Mouse (Mus musculus): ENCODE measurements around the gene Suclg2. TPM values are rescaled to one million over a fixed set of nuclear protein-coding genes. Genes with fewer than 3 reads are reported as not detected.

Gene Suclg2
- 84.0 and 112 TPM in 2 replicates for polyA plus RNA-seq (2014; fragmentation: Nextera tagmentation; extraction: Ambion mirVana)

- peak within 1 kb of the TSS; percentile 76 for H3K27ac ChIP-seq (ENCODE audit: low read depth, low read length)
- H3K27me3 ChIP-seq (ENCODE audit: control insufficient read depth, insufficient read depth, low read length) = no peaks in the 10 kb centered on the region
- H3K4me1 ChIP-seq (ENCODE audit: control insufficient read depth, insufficient read depth, low read length) = peaks cover 16% of the 10 kb centered on the region
- H3K36me3 ChIP-seq (ENCODE audit: control insufficient read depth, insufficient read depth, low read length) = no peaks in the 10 kb centered on the region
- ATAC-seq (ENCODE audit: low FRiP score, low TSS enrichment) = peak; percentile 92
- H3K9ac ChIP-seq (ENCODE audit: low read depth, low read length) = peak within 1 kb of the TSS; percentile 95
- WGBS = under 1% methylated on average over 46 of the region's 74 CpGs
- H3K4me3 ChIP-seq (ENCODE audit: low read length) = peak within 1 kb of the TSS; percentile 88
- peak within 1 kb of the TSS; percentile 87 for H3K4me2 ChIP-seq (replicated peaks; ENCODE audit: low read depth, low read length)
- peaks cover 2% of the 10 kb centered on the region; the same call in 1 of the 2 replicates for H3K9me3 ChIP-seq (ENCODE audit: control insufficient read depth, low read length)
Measured at GRCm38 (mm10) chr6:95718031-95718968, at the start of gene Suclg2. Suclg2 (minus strand) TSS chr6:95718800.

- Histone ChIP-seq H3K4me3 (ENCODE audit: low read length) (no peak overlapping the region), H3K27ac (ENCODE audit: low read depth, low read length) (no peak overlapping the region), H3K27me3 (ENCODE audit: control insufficient read depth, insufficient read depth, low read length) (no peaks in the 10 kb centered on the region), H3K4me1 (ENCODE audit: control insufficient read depth, insufficient read depth, low read length) (no peaks in the 10 kb centered on the region), H3K9ac (ENCODE audit: low read depth, low read length) (no peak overlapping the region), H3K36me3 (ENCODE audit: control insufficient read depth, insufficient read depth, low read length) (no peaks in the 10 kb centered on the region), H3K4me2 (replicated peaks; ENCODE audit: low read depth, low read length) (no peak overlapping the region), H3K9me3 (ENCODE audit: control insufficient read depth, low read length) (no peaks in the 10 kb centered on the region)
- no peak for ATAC-seq (ENCODE audit: low FRiP score, low TSS enrichment)
- WGBS = 74% methylated on average over 4 of the region's 4 CpGs
Measured at GRCm38 (mm10) chr6:95766566-95766965, 48.0 kb upstream of the Suclg2 start.

- Histone ChIP-seq H3K4me3 (ENCODE audit: low read length) (no peak overlapping the region), H3K4me1 (ENCODE audit: control insufficient read depth, insufficient read depth, low read length) (no peaks in the 10 kb centered on the region), H3K4me2 (replicated peaks; ENCODE audit: low read depth, low read length) (no peak overlapping the region), H3K9me3 (ENCODE audit: control insufficient read depth, low read length) (no peaks in the 10 kb centered on the region), H3K36me3 (ENCODE audit: control insufficient read depth, insufficient read depth, low read length) (no peaks in the 10 kb centered on the region), H3K27ac (ENCODE audit: low read depth, low read length) (no peak overlapping the region), H3K27me3 (ENCODE audit: control insufficient read depth, insufficient read depth, low read length) (no peaks in the 10 kb centered on the region), H3K9ac (ENCODE audit: low read depth, low read length) (no peak overlapping the region)
- no peak for ATAC-seq (ENCODE audit: low FRiP score, low TSS enrichment)
- WGBS = 86% methylated on average over 10 of the region's 10 CpGs
Measured at GRCm38 (mm10) chr6:95759558-95760172, 41.1 kb upstream of the Suclg2 start.

- Histone ChIP-seq H3K4me3 (ENCODE audit: low read length) (no peak overlapping the region), H3K27ac (ENCODE audit: low read depth, low read length) (no peak overlapping the region), H3K9ac (ENCODE audit: low read depth, low read length) (no peak overlapping the region), H3K36me3 (ENCODE audit: control insufficient read depth, insufficient read depth, low read length) (no peaks in the 10 kb centered on the region), H3K27me3 (ENCODE audit: control insufficient read depth, insufficient read depth, low read length) (no peaks in the 10 kb centered on the region), H3K4me1 (ENCODE audit: control insufficient read depth, insufficient read depth, low read length) (no peaks in the 10 kb centered on the region), H3K9me3 (ENCODE audit: control insufficient read depth, low read length) (no peaks in the 10 kb centered on the region), H3K4me2 (replicated peaks; ENCODE audit: low read depth, low read length) (no peak overlapping the region)
- WGBS = 83% methylated on average over 4 of the region's 4 CpGs
- no peak for ATAC-seq (ENCODE audit: low FRiP score, low TSS enrichment)
Measured at GRCm38 (mm10) chr6:95742378-95742777, 23.8 kb upstream of the Suclg2 start.

GRCm38 (mm10) chr6:95731570-95732367 lies 13.2 kb upstream of the Suclg2 start:
- no peak overlapping the region for H3K4me2 ChIP-seq (replicated peaks; ENCODE audit: low read depth, low read length)
- 10% methylated on average over 11 of the region's 11 CpGs for WGBS
- H3K27ac ChIP-seq (ENCODE audit: low read depth, low read length) = peak overlapping the region; percentile 47; the same call in 1 of the 2 replicates
- H3K4me3 ChIP-seq (ENCODE audit: low read length) = no peak overlapping the region
- no peaks in the 10 kb centered on the region for H3K36me3 ChIP-seq (ENCODE audit: control insufficient read depth, insufficient read depth, low read length)
- H3K9ac ChIP-seq (ENCODE audit: low read depth, low read length) = no peak overlapping the region
- peak; percentile 96 for ATAC-seq (ENCODE audit: low FRiP score, low TSS enrichment)
- 0 out of 2 replicates have a peak, but pooled peaks cover 6% of the 10 kb centered on the region for H3K4me1 ChIP-seq (ENCODE audit: control insufficient read depth, insufficient read depth, low read length)
- no peaks in the 10 kb centered on the region for H3K27me3 ChIP-seq (ENCODE audit: control insufficient read depth, insufficient read depth, low read length)
- H3K9me3 ChIP-seq (ENCODE audit: control insufficient read depth, low read length) = no peaks in the 10 kb centered on the region

- Histone ChIP-seq H3K4me3 (ENCODE audit: low read length) (no peak overlapping the region), H3K4me1 (ENCODE audit: control insufficient read depth, insufficient read depth, low read length) (0 out of 2 replicates have a peak, but pooled peaks cover 10% of the 10 kb centered on the region), H3K9ac (ENCODE audit: low read depth, low read length) (no peak overlapping the region), H3K4me2 (replicated peaks; ENCODE audit: low read depth, low read length) (no peak overlapping the region), H3K27me3 (ENCODE audit: control insufficient read depth, insufficient read depth, low read length) (no peaks in the 10 kb centered on the region), H3K36me3 (ENCODE audit: control insufficient read depth, insufficient read depth, low read length) (no peaks in the 10 kb centered on the region), H3K9me3 (ENCODE audit: control insufficient read depth, low read length) (no peaks in the 10 kb centered on the region), H3K27ac (ENCODE audit: low read depth, low read length) (no peak overlapping the region)
- no peak for ATAC-seq (ENCODE audit: low FRiP score, low TSS enrichment)
- WGBS = 87% methylated on average over 5 of the region's 5 CpGs
Measured at GRCm38 (mm10) chr6:95729399-95729798, 10.8 kb upstream of the Suclg2 start.

GRCm38 (mm10) chr6:95725281-95725680 lies 6.7 kb upstream of the Suclg2 start:
- no peak overlapping the region for H3K4me2 ChIP-seq (replicated peaks; ENCODE audit: low read depth, low read length)
- no peaks in the 10 kb centered on the region for H3K36me3 ChIP-seq (ENCODE audit: control insufficient read depth, insufficient read depth, low read length)
- no peaks in the 10 kb centered on the region for H3K27me3 ChIP-seq (ENCODE audit: control insufficient read depth, insufficient read depth, low read length)
- H3K27ac ChIP-seq (ENCODE audit: low read depth, low read length) = no peak overlapping the region
- no peak for ATAC-seq (ENCODE audit: low FRiP score, low TSS enrichment)
- no peak overlapping the region for H3K9ac ChIP-seq (ENCODE audit: low read depth, low read length)
- H3K4me1 ChIP-seq (ENCODE audit: control insufficient read depth, insufficient read depth, low read length) = 0 out of 2 replicates have a peak, but pooled peaks cover 4% of the 10 kb centered on the region
- 43% methylated on average over 6 of the region's 6 CpGs for WGBS
- no peak overlapping the region for H3K4me3 ChIP-seq (ENCODE audit: low read length)
- peaks cover 2% of the 10 kb centered on the region; the same call in 1 of the 2 replicates for H3K9me3 ChIP-seq (ENCODE audit: control insufficient read depth, low read length)

GRCm38 (mm10) chr6:95723361-95723760 lies 4.8 kb upstream of the Suclg2 start:
- Histone ChIP-seq H3K9me3 (ENCODE audit: control insufficient read depth, low read length) (peaks cover 2% of the 10 kb centered on the region; the same call in 1 of the 2 replicates), H3K36me3 (ENCODE audit: control insufficient read depth, insufficient read depth, low read length) (no peaks in the 10 kb centered on the region), H3K4me2 (replicated peaks; ENCODE audit: low read depth, low read length) (no peak overlapping the region), H3K4me1 (ENCODE audit: control insufficient read depth, insufficient read depth, low read length) (0 out of 2 replicates have a peak, but pooled peaks cover 4% of the 10 kb centered on the region), H3K4me3 (ENCODE audit: low read length) (no peak overlapping the region), H3K27ac (ENCODE audit: low read depth, low read length) (no peak overlapping the region), H3K9ac (ENCODE audit: low read depth, low read length) (no peak overlapping the region), H3K27me3 (ENCODE audit: control insufficient read depth, insufficient read depth, low read length) (no peaks in the 10 kb centered on the region)
- ATAC-seq (ENCODE audit: low FRiP score, low TSS enrichment) = no peak
- 92% methylated on average over 6 of the region's 6 CpGs for WGBS

Measured in kidney, embryonic 14.5 days (tissue).